ENCODE assay signal across 11 mouse cellular contexts in the genomic region with DNA sequence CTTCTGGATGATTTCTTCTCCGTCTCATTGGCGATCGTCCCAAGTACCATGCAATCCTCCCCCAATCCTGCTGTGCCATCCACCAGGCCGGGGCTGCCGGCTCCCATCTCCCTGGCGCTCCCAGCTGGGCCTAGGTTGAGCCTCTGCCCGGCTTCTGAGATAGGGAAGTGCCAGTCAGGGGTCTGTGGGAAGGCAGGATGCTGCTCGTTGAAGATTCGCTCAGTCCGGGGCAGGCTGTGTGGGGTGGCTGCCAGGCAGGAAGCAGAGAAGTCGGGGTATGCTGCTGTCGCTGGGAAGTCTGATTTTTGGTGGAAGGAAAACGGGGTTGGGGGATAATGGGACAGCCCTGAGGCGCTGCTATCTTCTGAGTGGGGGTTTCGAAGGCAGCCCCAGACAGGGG. TPM values are rescaled to one million over a fixed set of nuclear protein-coding genes. Genes with fewer than 3 reads are reported as not detected.
DNase-seq lines count a peak whose midpoint lies in the region; ATAC-seq and TF ChIP-seq lines count a peak whose summit lies in the region.
"Had no signal": no experiment of that assay in that cellular context is flagged by ENCODE, and none has a peak within 500 bp of the region (broad histone marks: within the 10 kb centered on the region; RNA-seq: fewer than 3 reads in every experiment).

No protein-coding gene starts in this region.

- peak overlapping the region; percentile 25 for H3K9ac ChIP-seq in lung, embryonic 15.5 days
- H3K9ac ChIP-seq in kidney, embryonic 15.5 days = no peak overlapping the region
- H3K9ac ChIP-seq: midbrain, embryonic 12.5 days had no signal

- peak overlapping the region; percentile 34; the same call in 1 of the 2 replicates for H3K27ac ChIP-seq in lung, embryonic 15.5 days
- H3K27ac ChIP-seq in kidney, embryonic 15.5 days = peak overlapping the region; percentile 37
- no peak overlapping the region for H3K27ac ChIP-seq in left cerebral cortex, adult 2 months
- H3K27ac ChIP-seq: midbrain, embryonic 12.5 days had no signal

- H3K27me3 ChIP-seq in lung, embryonic 15.5 days = peaks cover 21% of the 10 kb centered on the region
- H3K27me3 ChIP-seq in kidney, embryonic 15.5 days = peaks cover 56% of the 10 kb centered on the region

- no peak for TF ChIP-seq CTCF in left cerebral cortex, adult 2 months (IDR thresholded peaks at IDR 0.05)

- H3K4me1 ChIP-seq in lung, embryonic 15.5 days = peaks cover 60% of the 10 kb centered on the region
- peaks cover 81% of the 10 kb centered on the region for H3K4me1 ChIP-seq in kidney, embryonic 15.5 days

- no peaks in the 10 kb centered on the region for H3K9me3 ChIP-seq in lung, embryonic 15.5 days
- H3K9me3 ChIP-seq in kidney, embryonic 15.5 days (replicated peaks) = no peaks in the 10 kb centered on the region
- H3K9me3 ChIP-seq: midbrain, embryonic 12.5 days had no signal

- peak overlapping the region; percentile 24 for H3K4me3 ChIP-seq in lung, embryonic 15.5 days
- peak overlapping the region; percentile 17 for H3K4me3 ChIP-seq in kidney, embryonic 15.5 days (replicated peaks)
- H3K4me3 ChIP-seq in left cerebral cortex, adult 2 months = no peak overlapping the region
- H3K4me3 ChIP-seq: midbrain, embryonic 12.5 days had no signal

- intact Hi-C loops in left cerebral cortex, adult 2 months (cut with DNase I) = no loop called here

- ATAC-seq in lung, embryonic 15.5 days (ENCODE audit: borderline replicate concordance, extremely low read depth, low FRiP score, low TSS enrichment) = 0 out of 2 replicates have a peak, but pooled peaks have one; percentile 24
- no peak for ATAC-seq in kidney, embryonic 15.5 days (replicated peaks; ENCODE audit: low FRiP score)
- ATAC-seq: forebrain, embryonic 14.5 days had no signal

- 20% methylated on average over 15 of the region's 15 CpGs for WGBS in lung, embryonic 15.5 days
- 16% methylated on average over 15 of the region's 15 CpGs for WGBS in kidney, embryonic 15.5 days

- peak overlapping the region; percentile 51 for H3K4me2 ChIP-seq in lung, embryonic 15.5 days
- H3K4me2 ChIP-seq in kidney, embryonic 15.5 days = peak overlapping the region; percentile 40
- H3K4me2 ChIP-seq: midbrain, embryonic 12.5 days had no signal

- peak; percentile 49 for DNase-seq in adrenal gland, postnatal 14 days
- DNase-seq in adrenal gland, adult (ENCODE audit: inconsistent age in 2 of 2, low spot score in 1 of 2) = no peak
- DNase-seq in lung, adult 18-20 months = no peak
- peak; percentile 61 to 72 for DNase-seq in lung, postnatal 4 days
- no peak for DNase-seq in testis, postnatal 14 days (ENCODE audit: low spot score)
- no peak for DNase-seq in left cerebral cortex, adult 2 months (ENCODE audit: extremely low spot score in 1 of 2, low spot score in 2 of 2)
- DNase-seq: cerebellum, postnatal 25 days had no signal

- no peaks in the 10 kb centered on the region for H3K36me3 ChIP-seq in lung, embryonic 15.5 days
- H3K36me3 ChIP-seq in kidney, embryonic 15.5 days = no peaks in the 10 kb centered on the region
- H3K36me3 ChIP-seq: midbrain, embryonic 12.5 days had no signal

RNA-seq across cellular contexts. Expression of a gene that starts 0.6 kb away (rescaled TPM):
- total RNA-seq in adrenal gland, postnatal 14 days (2021) = 8.4 and 9.2 TPM in 2 replicates
- 10.3 and 10.4 TPM in 2 replicates for polyA plus RNA-seq in lung, embryonic 15.5 days (2015; fragmentation: Nextera tagmentation; extraction: Ambion mirVana)
- 13.6 and 15.4 TPM in 2 replicates for polyA plus RNA-seq in kidney, embryonic 15.5 days (2015; fragmentation: Nextera tagmentation; extraction: Ambion mirVana)
- total RNA-seq in left cerebral cortex, adult 2 months (2021) = under 1 TPM; 0.50 to 0.91 TPM

Comparison
In these comparisons a context has a peak if more than half of its experiments do, and no peak if none do; other contexts are left out.
1. DNase-seq: peak in adrenal gland, postnatal 14 days (single experiment) and lung, postnatal 4 days (2 of 2); none in adrenal gland, adult (0 of 2), lung, adult 18-20 months (0 of 2), testis, postnatal 14 days (single experiment) and left cerebral cortex, adult 2 months (0 of 2).